Mouse (Mus musculus): ENCODE data around the gene Kif23. TPM values are rescaled to one million over a fixed set of nuclear protein-coding genes. Genes with fewer than 3 reads are reported as not detected.

Gene Kif23
- total RNA-seq, 2 experiments from 2014 or later = 2.3 to 2.9 TPM

DNA sequence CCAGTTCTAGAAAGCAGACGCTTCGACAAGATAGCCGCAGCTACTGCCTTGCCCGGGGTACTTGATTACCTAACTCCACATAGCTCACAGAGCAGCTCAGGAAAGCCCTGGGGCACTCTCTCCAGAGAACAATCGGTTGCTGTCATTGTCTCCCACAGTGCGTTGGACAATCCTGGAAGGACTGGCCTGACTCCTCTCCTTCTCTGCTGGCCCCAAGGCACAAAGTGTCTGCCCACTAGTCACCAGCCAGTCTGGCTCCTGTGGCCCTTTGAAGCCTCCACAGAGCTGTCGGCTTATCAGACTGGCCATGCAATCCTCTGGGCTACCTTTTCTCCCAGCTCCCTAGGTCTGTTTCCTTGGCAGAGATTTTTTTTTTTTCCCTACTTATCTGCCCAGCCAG is 5.7 kb upstream of the Kif23 start:
- DNase-seq (ENCODE audit: low spot score in 2 of 2) = no peak
- intact Hi-C loops (cut with DNase I) = no loop called here

DNA sequence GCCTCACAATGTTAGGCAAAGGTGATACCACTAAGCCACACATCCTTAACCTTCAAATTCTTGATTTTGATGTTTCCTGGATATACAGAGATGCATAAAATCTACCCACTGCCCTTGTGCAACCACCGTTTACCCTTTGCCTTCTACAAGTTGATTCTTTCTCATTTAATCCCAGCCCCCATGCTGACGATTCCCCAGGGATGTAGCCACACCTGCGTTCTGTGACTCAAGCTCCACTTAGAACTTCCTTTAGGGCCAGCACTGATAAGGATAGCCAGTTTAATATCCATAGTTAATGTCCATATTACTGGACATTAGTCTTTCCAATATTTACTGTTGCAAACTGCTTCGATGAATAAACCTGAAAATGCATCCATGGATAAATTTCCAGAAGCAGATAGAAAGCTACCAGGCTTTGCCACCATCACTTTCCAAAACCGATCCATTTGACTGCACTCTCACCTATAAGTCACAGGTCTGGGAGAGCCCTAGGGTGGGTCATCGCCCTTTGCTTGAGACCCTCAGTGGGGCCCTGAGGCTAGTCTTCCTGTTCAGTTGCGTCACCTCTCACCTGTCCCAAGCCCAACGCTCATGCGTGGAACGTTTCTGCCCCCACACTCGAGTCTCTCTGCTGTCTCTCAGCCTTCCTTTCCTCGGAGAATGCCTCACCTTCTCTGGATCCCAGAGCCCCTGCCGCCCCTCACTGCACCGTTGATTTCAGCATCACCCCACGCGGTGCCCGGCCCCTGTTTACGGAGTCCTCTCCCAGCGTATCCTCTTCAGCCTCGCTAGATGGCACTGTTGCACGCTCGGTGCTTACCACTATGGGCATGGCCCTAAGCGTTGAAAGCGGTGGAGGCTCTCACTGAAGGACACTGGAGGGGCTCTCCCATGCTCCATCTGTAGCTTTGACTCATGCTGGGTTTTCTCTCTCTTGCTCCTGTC is 1.1 kb upstream of the Kif23 start:
- peak; percentile 71 to 73 for DNase-seq (ENCODE audit: low spot score in 2 of 2)
- intact Hi-C loops (cut with DNase I) = loop anchor here (2.0 to 5.0 kb wide), 3 partner anchors 95 to 297 kb away; partner anchors contain the start of gene Glce

DNA sequence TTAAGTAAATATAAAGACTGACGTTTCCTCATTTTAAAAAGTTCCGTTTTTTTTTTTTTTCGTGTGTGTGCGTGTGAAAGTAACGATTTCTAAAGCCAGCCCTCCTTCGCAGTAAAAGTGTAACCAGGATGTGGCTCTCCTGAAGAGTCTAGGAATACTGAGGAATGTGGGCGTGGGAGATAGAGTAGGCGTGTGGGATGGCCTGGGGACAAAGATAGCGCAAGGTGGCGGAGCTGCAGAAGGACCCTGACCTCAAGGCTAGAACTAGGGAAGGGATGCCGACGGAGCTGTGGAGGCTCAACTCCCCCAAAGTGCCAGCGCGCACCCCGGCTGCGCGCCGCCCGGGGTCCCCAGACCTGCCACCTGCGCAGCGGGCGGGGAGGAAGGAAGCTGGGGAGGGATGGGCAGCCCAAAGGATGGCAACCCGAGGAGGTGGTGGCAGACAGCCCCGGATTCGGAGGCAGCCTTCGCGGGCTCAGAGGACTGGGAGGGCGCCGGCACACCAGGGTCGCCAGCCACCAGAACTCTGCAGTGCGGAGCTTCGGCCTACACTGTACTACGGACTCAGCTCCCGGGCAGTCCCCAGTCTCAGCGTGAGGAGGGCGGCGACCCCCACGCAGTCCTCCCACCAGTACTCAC is 482 bp downstream of the Kif23 start:
- peak in 1 of 2 experiments; percentile 27 for DNase-seq (ENCODE audit: low spot score in 2 of 2)
- intact Hi-C loops (cut with DNase I) = loop anchor here (5.0 kb wide), 2 partner anchors 96 to 176 kb away; partner anchors contain the start of gene Glce

DNA sequence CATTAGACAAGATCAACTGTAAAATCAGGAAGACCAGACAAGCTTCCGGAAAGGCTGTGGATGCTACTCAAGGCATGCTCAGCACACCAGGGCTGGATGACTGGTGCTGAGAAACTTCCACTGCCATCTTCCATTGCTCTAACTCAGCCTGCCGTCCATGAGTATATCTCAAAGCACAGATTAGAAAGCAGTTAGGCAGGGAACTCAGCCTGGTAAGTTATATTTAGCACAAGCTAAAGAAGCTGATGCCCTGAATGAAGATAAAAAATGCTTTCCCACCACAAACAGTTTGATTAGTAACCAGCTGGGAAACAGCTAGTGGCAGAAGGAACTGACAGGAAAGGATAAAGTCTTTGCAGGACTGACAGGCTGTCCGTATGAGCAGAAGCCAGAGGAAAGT is 5.5 kb downstream of the Kif23 start:
- intact Hi-C loops (cut with DNase I) = no loop called here

DNA sequence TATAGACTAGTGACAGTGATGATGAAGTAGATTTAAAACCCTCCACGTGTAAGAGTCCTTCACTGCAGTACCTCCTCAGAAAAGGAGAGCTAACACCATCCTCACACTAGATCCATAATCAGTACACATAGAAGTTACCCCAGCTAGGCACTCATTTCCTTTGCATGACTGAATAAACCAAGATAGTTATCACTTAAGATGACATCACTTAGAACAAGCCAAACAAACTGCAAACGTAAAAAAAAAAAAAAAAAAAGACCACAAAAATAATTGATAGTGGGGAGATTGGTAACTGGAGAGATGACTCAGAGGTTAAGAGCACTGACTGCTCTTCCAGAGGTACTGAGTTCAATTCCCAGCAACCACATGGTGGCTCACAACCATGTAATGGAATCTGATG is 13.2 kb downstream of the Kif23 start:
- intact Hi-C loops (cut with DNase I) = no loop called here
- no peak for DNase-seq (ENCODE audit: low spot score in 2 of 2)

More for the DNA sequence above, 5.5 kb downstream of the Kif23 start:
- DNase-seq (ENCODE audit: low spot score in 2 of 2) = no peak

DNA sequence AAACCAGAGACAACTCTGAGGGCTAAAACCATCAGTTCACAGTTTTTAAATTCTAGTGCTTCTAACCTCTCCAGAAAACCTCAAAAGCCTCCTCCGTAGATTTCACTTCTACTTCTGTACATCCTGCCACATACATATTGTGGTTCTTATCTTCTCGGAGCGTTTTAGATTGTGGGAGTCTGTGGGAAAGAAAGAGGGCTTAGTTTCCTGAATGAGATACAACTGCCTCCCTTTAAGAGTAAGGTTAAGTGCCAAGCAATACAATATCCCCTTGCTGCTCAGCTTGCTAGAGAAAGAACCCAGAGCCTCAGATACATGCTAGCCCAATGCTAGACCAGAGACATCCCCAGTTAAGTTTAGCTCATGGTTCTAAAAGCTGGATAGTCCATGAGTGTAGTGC is 14.6 kb downstream of the Kif23 start:
- DNase-seq (ENCODE audit: low spot score in 2 of 2) = no peak
- intact Hi-C loops (cut with DNase I) = no loop called here

DNA sequence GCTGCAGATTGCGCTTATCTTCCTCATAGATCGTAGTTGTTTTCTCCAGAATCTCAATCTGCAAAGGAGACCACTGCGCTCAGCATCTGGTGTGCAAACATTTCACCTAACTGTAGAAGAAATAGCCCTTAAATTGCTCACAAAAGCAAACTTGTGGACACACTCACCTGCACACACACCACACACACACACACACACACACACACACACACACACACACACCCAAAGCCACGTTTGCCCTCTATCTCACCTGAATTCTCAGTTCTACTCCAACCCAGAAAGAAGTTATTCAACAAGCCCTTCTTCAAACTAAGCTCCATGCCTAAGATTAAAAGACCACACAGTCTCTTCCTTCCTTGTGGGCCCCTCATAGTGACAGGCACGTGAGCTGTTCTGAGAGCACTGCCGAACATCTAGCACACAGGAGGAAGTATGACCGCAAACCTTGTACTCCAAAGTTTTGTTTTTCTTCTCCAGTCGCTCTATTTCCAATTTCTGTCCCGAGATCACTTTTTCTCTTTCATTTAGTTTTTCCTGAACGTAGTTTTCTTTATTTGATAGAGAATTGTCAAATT is 21.4 kb downstream of the Kif23 start:
- no peak for DNase-seq (ENCODE audit: low spot score in 2 of 2)
- intact Hi-C loops (cut with DNase I) = no loop called here

DNA sequence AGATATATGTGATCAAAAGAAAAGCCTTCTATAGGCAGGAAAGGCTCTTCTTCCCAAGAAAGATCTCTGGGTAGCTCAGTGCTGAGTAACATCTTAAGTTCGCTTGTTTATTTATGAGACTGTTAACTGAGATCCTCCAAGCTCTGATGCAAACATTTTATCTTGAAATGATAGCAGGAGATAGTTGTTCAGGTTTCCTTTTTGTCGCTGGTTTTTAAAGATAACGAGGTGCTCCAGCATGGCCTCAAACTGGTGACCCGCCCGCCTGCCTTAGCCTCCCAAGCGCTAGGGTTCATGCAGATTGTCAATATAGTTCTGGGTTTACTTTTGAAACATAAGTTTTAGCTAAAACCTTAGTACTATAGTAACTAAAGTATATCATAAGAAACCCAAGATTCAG is 26.2 kb downstream of the Kif23 start:
- DNase-seq (ENCODE audit: low spot score in 2 of 2) = no peak
- intact Hi-C loops (cut with DNase I) = no loop called here

DNA sequence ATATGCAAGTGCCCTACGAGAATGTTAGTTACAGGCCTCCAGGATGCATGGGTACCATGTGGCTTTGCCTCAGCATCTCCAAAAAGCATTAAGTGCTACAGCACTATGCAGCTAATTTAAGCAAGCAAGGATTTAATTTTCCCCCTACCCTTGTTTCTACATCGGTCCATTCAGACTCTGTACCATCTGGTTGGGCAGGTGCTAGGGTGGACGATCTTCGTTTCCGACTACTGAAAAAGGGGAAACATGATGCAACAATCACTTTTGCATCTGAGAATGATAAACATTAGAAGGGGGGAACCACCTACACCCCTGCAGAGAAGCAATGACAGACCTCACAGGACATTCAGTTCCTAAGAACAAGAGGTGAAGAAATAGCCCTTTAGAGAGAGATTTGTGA is 27.1 kb downstream of the Kif23 start:
- DNase-seq (ENCODE audit: low spot score in 2 of 2) = no peak
- intact Hi-C loops (cut with DNase I) = no loop called here

DNA sequence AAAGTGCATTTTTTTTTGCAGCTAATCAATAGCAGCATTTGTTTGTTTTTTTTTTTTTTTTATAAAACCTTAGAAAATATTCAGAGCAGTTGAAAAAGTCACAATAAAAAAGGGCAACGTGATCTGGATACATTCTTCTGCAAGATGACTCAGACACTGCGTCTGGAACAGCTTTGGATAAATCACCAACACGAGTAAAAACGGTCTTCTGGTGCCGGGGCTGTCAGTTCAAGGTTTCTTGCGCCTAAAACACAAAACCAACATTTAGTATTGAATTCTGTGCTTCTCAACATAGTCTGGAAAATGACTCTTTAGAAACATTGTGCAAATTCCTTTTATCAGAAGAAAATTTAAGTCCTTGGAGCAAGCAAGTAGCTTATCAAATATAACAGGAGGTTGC is 29.1 kb downstream of the Kif23 start:
- intact Hi-C loops (cut with DNase I) = no loop called here
- DNase-seq (ENCODE audit: low spot score in 2 of 2) = no peak

DNA sequence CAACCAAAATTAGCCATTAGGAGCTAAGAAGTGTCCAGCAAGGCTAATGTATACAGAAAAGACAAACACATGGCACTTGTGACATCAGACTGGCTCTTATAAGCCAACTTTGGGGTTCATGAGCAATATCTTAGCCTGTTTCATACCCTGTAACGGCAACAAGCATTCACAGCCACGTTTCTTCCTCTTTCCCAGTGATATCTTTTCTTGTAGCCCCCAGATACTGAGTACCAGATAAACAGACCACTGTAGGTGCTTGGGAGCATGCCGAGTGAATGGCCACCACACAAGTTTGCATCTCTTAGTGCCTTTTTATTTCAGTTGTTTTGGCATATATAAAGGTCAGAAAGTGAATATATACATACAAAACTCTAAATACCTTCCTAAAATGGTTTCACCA is 29.6 kb downstream of the Kif23 start:
- intact Hi-C loops (cut with DNase I) = no loop called here
- DNase-seq (ENCODE audit: low spot score in 2 of 2) = no peak

DNA sequence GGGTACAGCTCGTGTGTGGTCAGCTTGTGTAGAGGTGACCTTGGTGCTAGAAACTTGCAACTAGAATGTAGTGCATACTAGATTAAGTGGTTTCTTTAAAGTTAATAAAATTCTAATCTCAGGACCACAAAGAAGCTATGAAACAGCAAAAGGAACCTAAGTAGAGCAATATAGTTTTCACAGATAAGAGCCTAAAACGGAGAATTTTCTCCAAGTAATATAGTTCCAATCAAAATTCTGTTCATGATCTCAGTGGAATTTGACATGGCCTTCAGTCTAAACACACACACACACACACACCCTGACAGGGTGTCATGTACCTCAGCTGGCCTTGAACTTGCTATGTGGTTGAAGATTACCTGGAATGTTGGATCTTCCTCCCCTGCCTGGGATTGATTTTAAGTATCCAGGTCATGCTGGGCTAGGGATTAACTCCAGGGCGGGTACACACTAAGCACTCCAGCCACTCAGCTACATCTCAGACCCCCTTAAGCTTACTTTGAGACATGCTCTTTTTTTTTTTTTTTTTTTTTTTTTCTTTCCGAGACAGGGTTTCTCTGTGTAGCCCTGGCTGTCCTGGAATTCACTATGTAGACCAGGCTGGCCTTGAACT is 31.1 kb downstream of the Kif23 start:
- no peak for DNase-seq (ENCODE audit: low spot score in 2 of 2)
- intact Hi-C loops (cut with DNase I) = no loop called here

DNA sequence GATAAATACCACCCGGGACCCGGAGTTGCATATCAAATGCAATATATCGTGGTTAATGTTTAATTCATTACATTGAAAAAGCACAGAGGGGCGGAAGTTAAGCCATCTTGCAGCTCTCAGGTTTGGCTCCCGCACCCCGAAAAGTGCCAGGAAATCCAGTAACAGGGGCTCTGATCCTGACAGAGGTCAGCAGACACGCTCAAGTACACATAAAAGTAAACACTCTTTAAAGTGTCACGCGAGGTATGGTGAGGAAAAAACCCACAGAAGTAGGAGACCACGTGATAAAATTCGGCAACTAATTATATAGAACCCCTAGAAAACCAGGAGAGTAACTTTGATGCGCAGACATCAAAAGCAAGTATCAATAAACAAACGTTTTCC is 31.7 kb downstream of the Kif23 start:
- intact Hi-C loops (cut with DNase I) = no loop called here
- no peak for DNase-seq (ENCODE audit: low spot score in 2 of 2)

DNA sequence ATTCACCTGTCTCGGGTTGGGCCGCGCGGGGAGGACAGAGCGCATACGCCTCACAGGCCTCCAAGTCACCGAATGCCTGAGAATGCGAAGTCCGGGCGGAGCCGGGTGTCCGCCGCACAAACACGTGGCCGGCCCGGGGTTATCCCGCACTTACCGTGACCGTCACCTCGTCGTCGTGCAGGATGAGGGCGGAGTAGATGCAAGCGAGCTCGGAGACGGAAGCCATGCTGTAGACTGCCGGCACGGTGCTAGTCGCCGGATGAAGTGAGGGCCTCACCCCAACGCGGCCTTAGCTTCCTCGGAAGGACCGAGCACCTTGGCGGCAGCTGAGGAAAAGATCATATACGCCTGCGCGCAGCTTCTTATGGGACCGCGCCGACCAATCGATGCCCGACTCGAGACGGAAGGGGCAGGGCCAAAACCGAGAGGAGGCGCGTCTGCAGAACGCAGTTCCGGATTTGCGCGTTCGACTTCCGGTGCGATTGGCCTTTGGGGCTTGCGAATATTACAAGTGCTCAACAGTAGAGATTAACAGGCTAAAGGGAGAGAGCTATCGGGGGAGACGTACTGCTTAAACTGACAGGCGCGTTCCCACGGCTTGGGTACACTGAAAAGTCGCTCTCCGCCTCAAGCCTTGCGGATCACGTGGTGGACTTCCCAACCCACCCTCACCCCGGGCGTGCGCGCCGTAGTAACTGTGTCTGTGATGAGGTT is 32.2 kb downstream of the Kif23 start, which contains the start of gene Rplp1:
TSS of gene Rplp1 (minus strand) at position 340 of the 714 bp plus-strand sequence.
- DNase-seq (ENCODE audit: low spot score in 2 of 2) = peak; percentile 96 to 98
- intact Hi-C loops (cut with DNase I) = no loop called here

DNA sequence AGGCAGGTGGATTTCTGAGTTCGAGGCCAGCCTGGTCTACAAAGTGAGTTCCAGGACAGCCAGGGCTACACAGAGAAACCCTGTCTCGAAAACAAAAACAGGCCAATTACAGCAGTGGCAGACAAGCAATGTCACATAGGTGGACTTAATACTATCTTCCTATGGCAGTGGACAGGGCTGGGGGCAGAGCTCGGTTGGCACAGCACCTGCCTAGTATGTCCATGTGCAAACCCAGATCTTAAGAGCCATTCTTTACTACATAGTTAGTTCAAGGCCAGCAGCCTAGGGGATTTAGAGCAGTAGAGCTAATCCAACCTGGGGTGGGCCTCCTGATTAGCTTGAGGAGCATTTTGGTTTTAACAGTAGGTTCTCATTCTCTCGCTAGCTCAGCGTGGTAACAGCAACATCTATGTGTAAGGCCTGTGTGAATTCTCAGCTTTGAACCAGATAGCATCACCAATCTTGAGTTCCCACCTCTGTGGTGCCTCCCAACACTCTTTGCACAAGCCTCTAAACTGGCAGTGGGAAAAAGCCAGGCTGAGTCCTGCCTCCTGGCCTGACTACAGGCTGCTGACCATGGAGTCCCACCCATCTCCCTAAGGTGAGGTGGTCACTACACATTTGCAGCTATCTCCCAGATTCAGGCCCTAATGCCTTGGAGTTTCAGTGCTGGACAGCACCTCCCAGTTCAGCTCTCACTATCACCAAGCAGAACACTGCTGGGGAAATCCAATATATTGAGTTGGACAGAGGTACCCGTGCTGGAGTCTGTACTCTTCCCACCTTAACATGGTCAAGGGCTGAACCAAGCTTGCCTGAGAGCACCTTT is 35.1 kb downstream of the Kif23 start:
- DNase-seq (ENCODE audit: low spot score in 2 of 2) = no peak
- intact Hi-C loops (cut with DNase I) = no loop called here

DNA sequence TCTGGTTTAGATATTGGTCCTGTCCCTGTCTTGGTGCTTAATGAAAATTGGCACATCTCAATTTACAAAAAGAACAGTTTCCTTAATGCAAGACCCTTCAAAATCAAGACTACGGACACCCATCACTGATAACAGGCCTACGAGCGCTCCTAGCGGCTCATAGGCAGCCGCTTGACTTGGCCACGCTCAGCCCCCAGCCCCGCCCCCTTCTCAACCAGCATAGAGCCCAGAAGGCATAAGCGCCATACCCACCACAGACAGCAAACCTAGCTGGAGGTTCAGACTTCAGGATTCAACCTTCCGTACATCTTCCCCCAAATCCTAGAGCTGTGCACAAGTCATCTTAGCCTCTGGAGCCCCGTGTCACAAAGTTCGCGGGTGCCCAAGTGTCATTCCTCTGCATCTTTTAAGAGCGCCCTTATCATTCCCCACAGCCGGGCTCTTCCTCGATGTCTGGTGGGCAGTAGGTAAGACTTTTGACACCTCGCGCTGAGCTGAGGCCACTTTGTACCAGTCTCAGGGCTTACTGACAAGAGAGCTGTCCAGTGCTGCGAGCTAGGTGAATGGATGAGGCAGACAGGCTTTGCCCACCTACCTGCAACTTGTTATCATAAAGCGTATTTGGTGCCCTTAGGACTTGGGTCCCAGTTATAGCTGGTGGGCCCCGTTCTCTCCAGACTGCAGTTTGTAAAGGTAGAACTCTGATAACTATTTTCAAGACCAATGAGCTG is 35.9 kb downstream of the Kif23 start:
- no peak for DNase-seq (ENCODE audit: low spot score in 2 of 2)
- intact Hi-C loops (cut with DNase I) = no loop called here

DNA sequence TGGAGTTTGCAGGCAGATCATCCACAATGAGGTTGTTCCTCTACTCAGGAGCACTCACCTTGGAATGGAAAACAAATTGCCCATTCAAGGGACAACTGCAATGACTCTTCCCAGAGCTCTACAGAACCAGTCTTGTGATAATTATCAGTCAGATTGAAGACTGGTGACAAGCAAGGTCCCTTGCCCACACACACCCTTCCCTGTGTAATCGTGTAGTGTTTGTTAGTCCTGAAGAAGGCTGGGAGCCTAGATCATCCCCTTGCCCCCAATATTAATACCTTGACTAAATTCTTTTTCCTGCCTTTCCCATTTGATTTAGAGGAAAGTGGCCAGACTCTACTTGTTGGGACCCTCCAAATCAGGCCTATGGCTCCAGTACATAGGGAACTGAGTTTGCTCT is 36.9 kb downstream of the Kif23 start:
- DNase-seq (ENCODE audit: low spot score in 2 of 2) = no peak
- intact Hi-C loops (cut with DNase I) = no loop called here

DNA sequence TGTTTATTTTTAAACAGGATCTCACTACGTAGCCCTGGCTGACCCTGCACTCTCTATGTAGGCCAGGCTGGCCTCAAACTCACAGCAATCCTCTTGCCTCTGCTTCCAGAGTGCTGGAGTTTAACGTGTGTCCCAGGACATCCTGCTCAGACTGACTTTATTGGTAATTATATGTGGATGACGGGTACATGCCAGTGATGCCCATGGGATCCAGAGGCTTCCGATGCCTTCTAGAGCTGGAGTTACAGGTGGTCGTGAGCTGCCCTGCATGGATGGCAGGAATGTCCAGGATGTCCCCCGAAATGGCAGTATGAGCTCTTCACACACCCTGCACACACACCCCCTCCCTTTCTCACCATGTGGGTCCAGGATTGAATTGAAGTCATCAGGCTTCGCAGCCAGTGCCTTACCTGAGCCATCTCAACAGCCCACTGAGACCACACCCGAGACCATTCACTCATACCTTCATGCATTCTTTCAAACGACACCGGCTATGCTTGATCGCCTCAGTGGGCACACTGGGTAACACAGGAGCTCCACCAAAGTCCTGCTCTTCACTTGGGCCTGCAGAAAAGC is 37.7 kb downstream of the Kif23 start:
- intact Hi-C loops (cut with DNase I) = no loop called here
- no peak for DNase-seq (ENCODE audit: low spot score in 2 of 2)
